In genomic region chr1:88653614-88654520, GRCm38 (mm10) we compare ENCODE assay signal across 24 mouse cellular contexts. TPM values are rescaled to one million over a fixed set of nuclear protein-coding genes. Genes with fewer than 3 reads are reported as not detected.
A peak's percentile ranks its signal among the peaks of the same experiment; 100 is the strongest.
DNase-seq lines count a peak whose midpoint lies in the region; ATAC-seq and TF ChIP-seq lines count a peak whose summit lies in the region.
"Had no signal": no experiment of that assay in that cellular context is flagged by ENCODE, and none has a peak within 500 bp of the region (broad histone marks: within the 10 kb centered on the region; RNA-seq: fewer than 3 reads in every experiment).

No protein-coding gene starts in this region.

- TF ChIP-seq POLR2A in bone marrow, adult 2 months (IDR thresholded peaks at IDR 0.05; ENCODE audit: borderline replicate concordance, control insufficient read depth, low read depth, low read length): no peak

- H3K27ac ChIP-seq in layer of hippocampus, adult 2 months: no peak overlapping the region
- peak overlapping the region; percentile 42; the same call in 1 of the 2 replicates for H3K27ac ChIP-seq in bone marrow, adult 2 months (ENCODE audit: control insufficient read depth, insufficient read depth, low read depth, low read length, poor library complexity)
- H3K27ac ChIP-seq: embryonic facial prominence, embryonic 13.5 days; forebrain, embryonic 10.5 days; heart, embryonic 13.5 days; hindbrain, embryonic 10.5 days; hindbrain, embryonic 15.5 days; kidney, embryonic 15.5 days; liver, embryonic 14.5 days; midbrain, embryonic 10.5 days; midbrain, embryonic 15.5 days had no signal

- no peak overlapping the region for H3K4me3 ChIP-seq in layer of hippocampus, adult 2 months
- no peak overlapping the region for H3K4me3 ChIP-seq in bone marrow, adult 2 months (replicated peaks; ENCODE audit: control insufficient read depth, low read depth, low read length)
- H3K4me3 ChIP-seq: embryonic facial prominence, embryonic 13.5 days; forebrain, embryonic 10.5 days; heart, embryonic 13.5 days; hindbrain, embryonic 10.5 days; hindbrain, embryonic 15.5 days; kidney, embryonic 15.5 days; midbrain, embryonic 10.5 days; midbrain, embryonic 15.5 days had no signal

- H3K4me1 ChIP-seq in bone marrow, adult 2 months (ENCODE audit: control insufficient read depth, insufficient read depth, low read length): peaks cover 9% of the 10 kb centered on the region; the same call in 1 of the 2 replicates
- H3K4me1 ChIP-seq: embryonic facial prominence, embryonic 13.5 days; midbrain, embryonic 15.5 days had no signal

- WGBS in bone marrow, adult 2 months: 73% methylated on average over 7 of the region's 7 CpGs

- ATAC-seq in monocyte, adult 5-6 weeks (replicated peaks; ENCODE audit: insufficient number of reproducible peaks, low FRiP score, low TSS enrichment, poor library complexity, severe bottlenecking): peak; percentile 24; the same call in 1 of the 2 replicates
- ATAC-seq: forebrain, postnatal 0 days; midbrain, embryonic 15.5 days had no signal

- intact Hi-C loops in heart, postnatal 36 days (cut with DNase I): no loop called here
- intact Hi-C loops in left cerebral cortex, postnatal 36 days (cut with DNase I): no loop called here

- peak; percentile 27 to 57 for DNase-seq in layer of hippocampus, adult 2 months (ENCODE audit: low spot score in 2 of 2)
- no peak for DNase-seq in layer of hippocampus, postnatal 14 days (ENCODE audit: low spot score in 2 of 2)
- peak; percentile 42 for DNase-seq in induced T-regulatory cell, adult 2 months (ENCODE audit: low read depth)
- DNase-seq in heart, postnatal 36 days: no peak
- no peak for DNase-seq in left cerebral cortex, postnatal 36 days (ENCODE audit: low spot score in 2 of 2)
- DNase-seq: adrenal gland, postnatal 25 days; cerebellum, adult 9-11 months; forebrain, postnatal 0 days; gastrocnemius, postnatal 10 days; kidney, adult 18-20 months; kidney, postnatal 25 days; lung, embryonic 14.5 days had no signal

- no peak for TF ChIP-seq CTCF in layer of hippocampus, adult 2 months (conservative IDR thresholded peaks at IDR 0.05)
- no peak for TF ChIP-seq CTCF in bone marrow, adult 2 months (IDR thresholded peaks at IDR 0.05; ENCODE audit: control insufficient read depth, insufficient read depth, low read length)

RNA-seq across cellular contexts. Expression of gene Arl4c, which starts 48.2 kb away (rescaled TPM):
- 10 to 100 TPM; 27.6 to 27.7 TPM for total RNA-seq in layer of hippocampus, adult 2 months (2021)
- 10 to 100 TPM; 32.4 to 34.2 TPM for total RNA-seq in layer of hippocampus, postnatal 14 days (2021)
- polyA plus RNA-seq in bone marrow, adult 2 months (2011; ENCODE audit: insufficient read depth, insufficient read length, low replicate concordance, missing spikeins): 3.0 and 4.5 TPM in 2 replicates
- 176 to 204 TPM (median 187 TPM) in 3 replicates for total RNA-seq in monocyte, adult 5-6 weeks (2017)
- 1 to 10 TPM; 5.9 to 6.9 TPM for total RNA-seq in heart, postnatal 36 days (2021)
- total RNA-seq in left cerebral cortex, postnatal 36 days (2021): 10 to 100 TPM; 31.4 to 40.0 TPM
- total RNA-seq: MEL had no signal

Comparison
In these comparisons a context has a peak if more than half of its experiments do, and no peak if none do; other contexts are left out.
1. DNase-seq: peak in layer of hippocampus, adult 2 months (2 of 2) and induced T-regulatory cell, adult 2 months (single experiment); none in layer of hippocampus, postnatal 14 days (0 of 2), heart, postnatal 36 days (0 of 2) and left cerebral cortex, postnatal 36 days (0 of 2).